Mouse (Mus musculus): ENCODE data around the gene Mogs. TPM values are rescaled to one million over a fixed set of nuclear protein-coding genes. Genes with fewer than 3 reads are reported as not detected.
A peak's percentile ranks its signal among the peaks of the same experiment; 100 is the strongest.

The Mogs gene
- total and polyA plus RNA-seq, 2 experiments from 2014 or later, result 7.9 to 28.1 TPM

DNA sequence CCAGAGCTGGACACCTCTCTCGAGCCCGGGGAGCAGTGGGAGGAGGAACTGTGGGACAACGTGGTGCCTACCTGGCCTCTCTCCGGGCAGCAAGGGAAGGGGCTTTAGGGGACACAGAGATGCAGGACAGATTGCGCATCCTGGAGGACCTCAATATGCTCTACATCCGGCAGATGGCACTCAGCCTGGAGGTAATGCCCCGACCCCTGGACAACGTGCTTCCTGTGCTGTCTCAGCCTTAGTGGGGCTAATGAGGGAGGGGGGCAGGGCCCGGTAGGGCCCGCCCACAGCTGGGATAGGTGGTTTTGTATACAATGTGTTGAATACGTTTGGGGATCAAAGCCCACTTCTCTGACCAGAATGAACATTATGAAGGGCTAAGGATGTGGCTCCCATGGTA is 22.8 kb downstream of the Mogs start:
- Histone ChIP-seq H3K9ac (replicated peaks; ENCODE audit: low read depth, low read length) (peak overlapping the region; percentile 83), H3K4me1 (ENCODE audit: control insufficient read depth, insufficient read depth) (peaks cover 38% of the 10 kb centered on the region), H3K4me3 (ENCODE audit: low read depth, low read length) (peak overlapping the region; percentile 57), H3K27me3 (ENCODE audit: control insufficient read depth, insufficient read depth, low read length) (no peaks in the 10 kb centered on the region), H3K9me3 (replicated peaks; ENCODE audit: control insufficient read depth, low read length) (no peaks in the 10 kb centered on the region), H3K27ac (ENCODE audit: low read depth) (peak overlapping the region; percentile 99), H3K36me3 (replicated peaks; ENCODE audit: control insufficient read depth, insufficient read depth, low read length) (no peaks in the 10 kb centered on the region), H3K4me2 (ENCODE audit: low read depth, low read length) (peak overlapping the region; percentile 73)
- DNase-seq (ENCODE audit: low spot score), result no peak
- 0 out of 2 replicates have a peak, but pooled peaks have one; percentile 12 for ATAC-seq (ENCODE audit: insufficient read depth, low read depth)
- WGBS, result 4% methylated on average over 11 of the region's 11 CpGs
- TF ChIP-seq CTCF (IDR thresholded peaks at IDR 0.05; ENCODE audit: low read depth), result no peak; the same call in 1 of the 2 replicates
- TF ChIP-seq EP300 (IDR thresholded peaks at IDR 0.05; ENCODE audit: low read depth), result no peak

DNA sequence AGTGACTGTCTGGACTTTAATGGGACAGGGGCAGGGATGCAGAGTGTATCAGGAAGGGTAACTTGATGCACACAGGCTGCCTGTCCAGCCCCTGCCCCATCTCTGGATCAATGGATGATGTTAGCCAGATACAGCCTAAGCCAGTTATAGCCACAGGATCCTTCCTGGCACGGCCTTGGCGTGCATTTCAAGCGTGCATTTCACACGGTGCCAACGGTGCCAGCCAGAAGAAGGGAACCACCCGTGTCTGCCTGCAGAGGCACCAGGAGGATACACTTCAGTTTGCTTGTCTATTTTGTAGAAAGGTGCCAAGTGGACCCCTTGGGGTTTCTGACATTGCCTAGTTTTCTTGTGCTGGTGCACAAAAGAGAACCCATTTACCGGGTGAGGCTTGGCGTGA is 24.7 kb downstream of the Mogs start:
- ATAC-seq (ENCODE audit: insufficient read depth, low read depth) (no peak), DNase-seq (ENCODE audit: low spot score) (no peak)
- no peak for TF ChIP-seq EP300 (IDR thresholded peaks at IDR 0.05; ENCODE audit: low read depth)
- TF ChIP-seq CTCF (IDR thresholded peaks at IDR 0.05; ENCODE audit: low read depth), result no peak
- WGBS, result 93% methylated on average over 8 of the region's 8 CpGs
- no peak overlapping the region for H3K27ac ChIP-seq (ENCODE audit: low read depth)
- no peak overlapping the region for H3K4me3 ChIP-seq (ENCODE audit: low read depth, low read length)
- H3K9ac ChIP-seq (replicated peaks; ENCODE audit: low read depth, low read length), result no peak overlapping the region
- H3K4me1 ChIP-seq (ENCODE audit: control insufficient read depth, insufficient read depth), result peaks cover 38% of the 10 kb centered on the region
- H3K9me3 ChIP-seq (replicated peaks; ENCODE audit: control insufficient read depth, low read length), result no peaks in the 10 kb centered on the region
- H3K4me2 ChIP-seq (ENCODE audit: low read depth, low read length), result no peak overlapping the region
- no peaks in the 10 kb centered on the region for H3K27me3 ChIP-seq (ENCODE audit: control insufficient read depth, insufficient read depth, low read length)
- H3K36me3 ChIP-seq (replicated peaks; ENCODE audit: control insufficient read depth, insufficient read depth, low read length), result no peaks in the 10 kb centered on the region

DNA sequence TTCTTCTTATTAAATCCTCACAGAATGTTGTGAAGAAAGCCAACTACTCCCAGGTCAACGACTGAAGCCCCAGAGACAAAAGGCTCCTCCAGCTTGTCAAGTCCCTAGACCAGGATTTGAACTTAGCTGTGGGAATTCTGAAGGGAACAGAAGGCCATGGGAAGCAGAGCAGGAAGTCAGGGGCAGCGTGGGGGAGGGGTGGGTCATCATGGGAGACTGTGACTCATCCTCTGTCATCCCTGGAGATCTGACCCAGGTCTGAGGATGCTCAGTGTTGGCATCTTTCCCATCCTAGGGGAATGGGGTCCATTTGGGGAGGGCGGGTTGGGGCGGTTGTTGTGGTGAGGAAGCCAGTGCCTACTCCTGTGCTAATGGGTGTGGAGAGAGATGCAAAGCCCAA is 26.3 kb downstream of the Mogs start:
- H3K27ac ChIP-seq (ENCODE audit: low read depth), result peak overlapping the region; percentile 49; the same call in 1 of the 2 replicates
- ATAC-seq (ENCODE audit: insufficient read depth, low read depth), result no peak
- H3K27me3 ChIP-seq (ENCODE audit: control insufficient read depth, insufficient read depth, low read length), result no peaks in the 10 kb centered on the region
- no peaks in the 10 kb centered on the region for H3K36me3 ChIP-seq (replicated peaks; ENCODE audit: control insufficient read depth, insufficient read depth, low read length)
- peak overlapping the region; percentile 32; the same call in 1 of the 2 replicates for H3K9ac ChIP-seq (replicated peaks; ENCODE audit: low read depth, low read length)
- 34% methylated on average over 4 of the region's 4 CpGs for WGBS
- H3K4me3 ChIP-seq (ENCODE audit: low read depth, low read length), result no peak overlapping the region; the same call in 1 of the 2 replicates
- H3K4me1 ChIP-seq (ENCODE audit: control insufficient read depth, insufficient read depth), result peaks cover 28% of the 10 kb centered on the region
- H3K4me2 ChIP-seq (ENCODE audit: low read depth, low read length), result peak overlapping the region; percentile 61
- H3K9me3 ChIP-seq (replicated peaks; ENCODE audit: control insufficient read depth, low read length), result no peaks in the 10 kb centered on the region
- no peak for DNase-seq (ENCODE audit: low spot score)
- TF ChIP-seq CTCF (IDR thresholded peaks at IDR 0.05; ENCODE audit: low read depth) (no peak), EP300 (IDR thresholded peaks at IDR 0.05; ENCODE audit: low read depth) (no peak)

DNA sequence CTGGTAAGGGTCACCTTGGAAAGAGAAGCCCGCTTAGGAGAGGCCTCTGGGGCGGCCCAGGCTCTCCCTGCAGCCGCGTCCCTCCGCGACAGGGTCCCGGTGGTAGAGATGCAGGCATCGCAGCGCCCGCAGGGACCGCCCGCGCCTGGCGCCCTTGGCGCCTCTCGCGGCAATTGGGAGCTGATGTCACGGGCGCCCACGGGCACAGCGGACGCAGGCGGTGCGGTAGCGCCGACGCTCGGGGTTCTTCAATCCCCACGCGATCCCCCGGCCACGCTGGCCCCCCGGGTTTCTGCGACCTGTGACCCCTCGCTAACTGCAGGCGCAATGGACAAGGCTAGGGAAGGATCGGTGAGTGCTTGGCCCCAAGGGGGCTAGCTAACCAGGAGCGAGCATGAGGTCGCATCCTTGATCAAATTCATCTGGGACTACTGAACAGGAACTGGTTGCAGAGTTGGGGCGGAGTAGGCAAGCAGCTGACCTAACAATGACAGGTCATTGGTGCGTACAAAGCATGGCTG is 27.0 kb downstream of the Mogs start:
- ATAC-seq (ENCODE audit: insufficient read depth, low read depth), result peak; percentile 39; the same call in 1 of the 2 replicates
- WGBS, result 8% methylated on average over 41 of the region's 41 CpGs
- Histone ChIP-seq H3K27me3 (ENCODE audit: control insufficient read depth, insufficient read depth, low read length) (no peaks in the 10 kb centered on the region), H3K27ac (ENCODE audit: low read depth) (peak overlapping the region; percentile 49), H3K4me1 (ENCODE audit: control insufficient read depth, insufficient read depth) (peaks cover 28% of the 10 kb centered on the region), H3K9ac (replicated peaks; ENCODE audit: low read depth, low read length) (peak overlapping the region; percentile 32), H3K9me3 (replicated peaks; ENCODE audit: control insufficient read depth, low read length) (no peaks in the 10 kb centered on the region), H3K4me2 (ENCODE audit: low read depth, low read length) (peak overlapping the region; percentile 61), H3K4me3 (ENCODE audit: low read depth, low read length) (peak overlapping the region; percentile 35), H3K36me3 (replicated peaks; ENCODE audit: control insufficient read depth, insufficient read depth, low read length) (peaks cover 4% of the 10 kb centered on the region; the same call in 1 of the 2 replicates)
- no peak for DNase-seq (ENCODE audit: low spot score)
- TF ChIP-seq EP300 (IDR thresholded peaks at IDR 0.05; ENCODE audit: low read depth), result no peak
- no peak for TF ChIP-seq CTCF (IDR thresholded peaks at IDR 0.05; ENCODE audit: low read depth)

DNA sequence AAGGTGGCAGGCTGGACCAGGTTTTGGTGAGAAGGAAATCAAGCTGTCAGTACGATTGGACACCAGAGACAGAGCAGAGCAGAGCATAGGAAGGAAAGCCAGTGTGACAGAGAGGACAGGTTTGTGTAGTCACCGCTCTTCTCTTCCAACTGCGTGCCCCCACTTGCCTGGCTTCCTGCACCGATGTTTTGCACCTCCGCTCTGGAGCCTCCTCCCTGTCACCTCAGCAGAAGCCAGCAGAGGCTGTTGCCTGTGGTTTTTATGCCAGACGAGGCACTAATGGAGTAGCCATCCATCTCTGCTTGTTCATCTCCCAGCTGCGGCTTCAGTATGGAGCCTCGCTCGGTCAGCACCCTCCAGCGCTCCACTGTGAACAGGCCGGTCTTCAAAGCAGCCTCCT is 27.6 kb downstream of the Mogs start:
- Histone ChIP-seq H3K9ac (replicated peaks; ENCODE audit: low read depth, low read length) (no peak overlapping the region), H3K27ac (ENCODE audit: low read depth) (no peak overlapping the region)
- 56% methylated on average over 11 of the region's 11 CpGs for WGBS

DNA sequence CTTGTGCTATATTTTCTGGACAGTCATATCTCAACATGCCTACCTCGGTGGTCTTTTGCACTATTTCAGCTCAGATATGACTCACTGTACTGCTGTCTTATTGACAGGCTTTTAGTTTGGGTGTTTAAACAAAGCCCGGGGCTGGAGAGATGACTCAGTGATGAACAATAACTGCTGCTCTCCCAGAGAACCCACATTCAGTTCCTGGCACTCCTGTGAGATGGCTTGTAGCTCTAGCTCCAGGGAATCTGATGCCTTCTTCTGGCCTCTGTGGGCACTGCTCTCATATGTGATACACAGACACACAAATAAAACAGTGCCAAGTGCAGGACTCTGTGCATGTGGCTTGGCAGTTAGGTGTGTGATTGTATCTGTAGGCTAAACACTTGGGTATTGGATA is 29.9 kb downstream of the Mogs start:
- DNase-seq (ENCODE audit: low spot score), result no peak
- peaks cover 26% of the 10 kb centered on the region for H3K36me3 ChIP-seq (replicated peaks; ENCODE audit: control insufficient read depth, insufficient read depth, low read length)
- no peaks in the 10 kb centered on the region for H3K27me3 ChIP-seq (ENCODE audit: control insufficient read depth, insufficient read depth, low read length)
- no peak for ATAC-seq (ENCODE audit: insufficient read depth, low read depth)
- H3K4me3 ChIP-seq (ENCODE audit: low read depth, low read length), result no peak overlapping the region
- H3K27ac ChIP-seq (ENCODE audit: low read depth), result no peak overlapping the region
- 69% methylated on average over 2 of the region's 2 CpGs for WGBS
- peaks cover 18% of the 10 kb centered on the region; the same call in 1 of the 2 replicates for H3K4me1 ChIP-seq (ENCODE audit: control insufficient read depth, insufficient read depth)
- no peak overlapping the region for H3K9ac ChIP-seq (replicated peaks; ENCODE audit: low read depth, low read length)
- no peaks in the 10 kb centered on the region for H3K9me3 ChIP-seq (replicated peaks; ENCODE audit: control insufficient read depth, low read length)
- no peak overlapping the region for H3K4me2 ChIP-seq (ENCODE audit: low read depth, low read length)
- TF ChIP-seq EP300 (IDR thresholded peaks at IDR 0.05; ENCODE audit: low read depth) (no peak), CTCF (IDR thresholded peaks at IDR 0.05; ENCODE audit: low read depth) (no peak)

More for the DNA sequence above, 27.6 kb downstream of the Mogs start:
- Histone ChIP-seq H3K4me3 (ENCODE audit: low read depth, low read length) (peak overlapping the region; percentile 35; the same call in 1 of the 2 replicates), H3K4me2 (ENCODE audit: low read depth, low read length) (peak overlapping the region; percentile 61), H3K27me3 (ENCODE audit: control insufficient read depth, insufficient read depth, low read length) (no peaks in the 10 kb centered on the region), H3K36me3 (replicated peaks; ENCODE audit: control insufficient read depth, insufficient read depth, low read length) (peaks cover 8% of the 10 kb centered on the region), H3K4me1 (ENCODE audit: control insufficient read depth, insufficient read depth) (peaks cover 27% of the 10 kb centered on the region), H3K9me3 (replicated peaks; ENCODE audit: control insufficient read depth, low read length) (no peaks in the 10 kb centered on the region)
- ATAC-seq (ENCODE audit: insufficient read depth, low read depth) (no peak), DNase-seq (ENCODE audit: low spot score) (no peak)
- no peak for TF ChIP-seq CTCF (IDR thresholded peaks at IDR 0.05; ENCODE audit: low read depth)
- TF ChIP-seq EP300 (IDR thresholded peaks at IDR 0.05; ENCODE audit: low read depth), result no peak

Data from heart, postnatal 0 days (tissue).